Mouse (Mus musculus) embryonic facial prominence, embryonic 14.5 days (tissue): ENCODE results near the gene Gpr62. TPM values are rescaled to one million over a fixed set of nuclear protein-coding genes. Genes with fewer than 3 reads are reported as not detected.
"Not testable (repeated sequence)": the region's sequence is repeated elsewhere in the genome, so short reads cannot be mapped to it uniquely, and the experiment has no call there.

Experiments used
- ATAC-seq: fragments of 200-750 bp; cut with Nextera tagmentation; 2 replicates; pipeline ENCODE4 v1.8.0; 2017; ENCODE audit warnings: low read depth, moderate number of reproducible peaks, moderate TSS enrichment
- DNase-seq: peaks from one replicate; pipeline ENCODE4 v3.0.0-alpha.2; 2015; ENCODE audit warnings: low spot score
- H3K27ac ChIP-seq: fragments of 300-500 bp; sonication (generic); replicated peaks from 2 replicates; pipeline ENCODE4 v1.5.1; 2014; ENCODE audit warnings: low read depth, mild to moderate bottlenecking, low read length, moderate library complexity
- H3K27me3 ChIP-seq: fragments of 300-500 bp; sonication (generic); replicated peaks from 2 replicates; pipeline ENCODE4 v1.6.1; 2014; ENCODE audit warnings: low read length; ENCODE audit not compliant: control insufficient read depth, insufficient read depth
- H3K36me3 ChIP-seq: fragments of 300-500 bp; sonication (generic); 2 replicates; pipeline ENCODE4 v1.6.1; 2014; ENCODE audit warnings: low read length, mixed read lengths; ENCODE audit not compliant: control insufficient read depth, insufficient read depth
- H3K4me1 ChIP-seq: fragments of 300-500 bp; sonication (generic); 2 replicates; pipeline ENCODE4 v1.6.1; 2014; ENCODE audit warnings: antibody characterized with exemption, low read length; ENCODE audit not compliant: control insufficient read depth, insufficient read depth
- H3K4me2 ChIP-seq: fragments of 300-500 bp; sonication (generic); 2 replicates; pipeline ENCODE4 v1.6.1; 2014; ENCODE audit warnings: low read depth, mild to moderate bottlenecking, low read length, moderate library complexity, mixed read lengths
- H3K4me3 ChIP-seq: fragments of 300-500 bp; sonication (generic); 2 replicates; pipeline ENCODE4 v1.5.1; 2014; ENCODE audit warnings: low read depth, mild to moderate bottlenecking, low read length
- H3K9ac ChIP-seq: fragments of 300-500 bp; sonication (generic); 2 replicates; pipeline ENCODE4 v1.6.1; 2014; ENCODE audit warnings: low read depth, mild to moderate bottlenecking, low read length, moderate library complexity, mixed read lengths
- H3K9me3 ChIP-seq: fragments of 300-500 bp; sonication (generic); 2 replicates; pipeline ENCODE4 v1.6.1; 2016; ENCODE audit warnings: low read length; ENCODE audit not compliant: control insufficient read depth
- WGBS: fragments of 180-500 bp; shearing (Covaris S2); extraction: QIAGEN DNeasy Blood & Tissue Kit; methylation state at CpG from one replicate; pipeline ENCODE4 v1.1.7; 2014; 5-methylcytosine and 5-hydroxymethylcytosine counted together
- polyA plus RNA-seq: library from polyadenylated mRNA; unstranded; fragments of >200 nt; fragmentation: Nextera tagmentation; extraction: Ambion mirVana; gene quantifications from 2 replicates; pipeline ENCODE4 v1.2.1, GENCODE M21; 2014

Gpr62 gene
- polyA plus RNA-seq, 1 experiment from 2014 or later, result 0.36 TPM

DNA sequence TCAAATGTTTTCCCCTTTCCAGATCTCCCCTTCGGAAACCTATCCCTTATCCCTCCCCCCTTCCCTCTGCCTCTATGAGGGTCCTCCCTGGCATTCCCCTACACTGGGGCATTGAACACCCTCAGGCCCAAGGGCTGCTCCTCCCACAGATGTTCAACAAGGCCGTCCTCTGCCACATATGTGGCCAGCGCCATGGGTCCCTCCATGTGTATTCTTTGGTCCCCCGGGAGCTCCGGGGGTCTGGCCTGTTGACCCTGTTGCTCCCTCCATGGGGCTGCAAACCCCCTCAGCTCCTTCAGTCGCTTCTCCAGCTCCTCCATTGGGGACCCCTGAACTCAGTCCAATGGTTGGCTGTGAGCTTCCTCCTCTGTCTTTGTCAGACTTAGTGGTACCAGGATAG, 21.9 kb upstream of the Gpr62 start:
- not testable (repeated sequence) for H3K27me3 ChIP-seq, H3K4me1 ChIP-seq, H3K9ac ChIP-seq, H3K9me3 ChIP-seq, H3K27ac ChIP-seq, H3K4me2 ChIP-seq, ATAC-seq, DNase-seq, H3K4me3 ChIP-seq
- 84% methylated on average over 6 of the region's 6 CpGs for WGBS
- H3K36me3 ChIP-seq, result peaks cover 39% of the 10 kb centered on the region

DNA sequence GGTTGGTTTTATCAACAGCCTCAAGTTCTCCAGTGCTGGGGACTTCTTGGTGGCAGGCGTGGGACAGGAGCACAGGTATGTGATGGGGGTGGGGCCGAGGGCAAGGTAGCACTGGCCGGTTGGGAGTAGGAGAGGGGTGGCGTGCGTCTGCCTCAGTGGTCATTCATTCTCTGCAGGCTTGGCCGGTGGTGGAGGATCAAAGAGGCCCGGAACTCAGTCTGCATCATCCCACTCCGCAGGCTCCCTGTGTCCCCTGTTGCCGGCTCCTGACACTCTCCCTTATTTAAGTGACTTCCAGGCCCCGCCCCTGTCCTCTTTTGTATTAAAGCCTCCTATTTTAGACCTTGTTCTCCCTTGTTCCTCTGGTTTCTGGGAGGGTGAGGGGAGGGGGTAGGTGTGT, 19.3 kb upstream of the Gpr62 start:
- 89% methylated on average over 9 of the region's 10 CpGs for WGBS
- H3K4me3 ChIP-seq, result no peak overlapping the region
- ATAC-seq, result no peak
- peaks cover 57% of the 10 kb centered on the region for H3K36me3 ChIP-seq
- H3K4me2 ChIP-seq, result no peak overlapping the region
- H3K9me3 ChIP-seq, result no peaks in the 10 kb centered on the region
- DNase-seq, result no peak
- H3K9ac ChIP-seq, result no peak overlapping the region
- H3K27ac ChIP-seq, result no peak overlapping the region
- no peaks in the 10 kb centered on the region for H3K4me1 ChIP-seq
- no peaks in the 10 kb centered on the region for H3K27me3 ChIP-seq

DNA sequence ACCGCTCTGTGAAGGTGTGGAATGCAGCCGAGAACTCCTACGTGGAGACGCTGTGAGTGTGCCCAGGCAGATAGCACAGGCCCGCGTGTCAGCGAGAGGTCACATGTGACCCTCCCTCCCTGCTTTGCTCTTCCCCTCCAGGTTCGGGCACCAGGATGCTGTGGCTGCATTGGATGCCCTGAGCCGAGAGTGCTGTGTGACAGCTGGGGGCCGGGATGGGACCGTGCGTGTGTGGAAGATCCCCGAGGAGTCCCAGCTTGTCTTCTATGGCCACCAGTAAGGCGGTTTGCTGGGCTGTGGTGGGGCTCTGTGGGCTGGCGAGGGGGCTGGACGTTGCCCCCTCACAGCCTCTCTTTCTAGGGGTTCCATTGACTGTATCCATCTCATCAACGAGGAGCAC, 17.9 kb upstream of the Gpr62 start:
- no peak overlapping the region for H3K4me2 ChIP-seq
- no peaks in the 10 kb centered on the region for H3K27me3 ChIP-seq
- H3K9ac ChIP-seq, result no peak overlapping the region
- H3K36me3 ChIP-seq, result peaks cover 64% of the 10 kb centered on the region
- 89% methylated on average over 17 of the region's 17 CpGs for WGBS
- no peaks in the 10 kb centered on the region for H3K9me3 ChIP-seq
- no peaks in the 10 kb centered on the region for H3K4me1 ChIP-seq
- H3K27ac ChIP-seq, result no peak overlapping the region
- H3K4me3 ChIP-seq, result no peak overlapping the region
- ATAC-seq (no peak), DNase-seq (no peak)

DNA sequence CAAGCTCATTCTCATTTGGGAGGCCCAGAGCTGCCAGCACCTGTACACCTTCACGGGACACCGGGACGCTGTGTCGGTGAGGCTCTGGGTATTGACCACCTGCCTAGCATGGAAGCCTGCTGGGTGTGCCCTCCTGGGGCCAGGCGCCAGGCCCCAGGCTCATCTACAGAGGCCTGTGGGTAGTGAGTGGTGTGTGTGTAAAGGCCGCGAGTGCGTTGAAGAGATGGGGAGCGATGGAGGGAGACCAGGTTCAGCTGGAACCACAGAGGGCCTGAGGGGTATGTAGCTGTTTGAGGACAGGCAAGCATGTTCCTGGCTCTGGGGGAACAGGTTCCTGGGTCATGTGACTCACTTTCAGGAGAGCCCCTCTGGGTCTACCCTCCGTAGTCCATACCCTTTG, 17.4 kb upstream of the Gpr62 start:
- DNase-seq (no peak), ATAC-seq (no peak)
- Histone ChIP-seq H3K4me3 (no peak overlapping the region), H3K4me1 (peaks cover 2% of the 10 kb centered on the region), H3K9ac (no peak overlapping the region), H3K27ac (no peak overlapping the region), H3K27me3 (no peaks in the 10 kb centered on the region), H3K9me3 (no peaks in the 10 kb centered on the region), H3K36me3 (peaks cover 64% of the 10 kb centered on the region), H3K4me2 (no peak overlapping the region)
- 94% methylated on average over 10 of the region's 10 CpGs for WGBS

DNA sequence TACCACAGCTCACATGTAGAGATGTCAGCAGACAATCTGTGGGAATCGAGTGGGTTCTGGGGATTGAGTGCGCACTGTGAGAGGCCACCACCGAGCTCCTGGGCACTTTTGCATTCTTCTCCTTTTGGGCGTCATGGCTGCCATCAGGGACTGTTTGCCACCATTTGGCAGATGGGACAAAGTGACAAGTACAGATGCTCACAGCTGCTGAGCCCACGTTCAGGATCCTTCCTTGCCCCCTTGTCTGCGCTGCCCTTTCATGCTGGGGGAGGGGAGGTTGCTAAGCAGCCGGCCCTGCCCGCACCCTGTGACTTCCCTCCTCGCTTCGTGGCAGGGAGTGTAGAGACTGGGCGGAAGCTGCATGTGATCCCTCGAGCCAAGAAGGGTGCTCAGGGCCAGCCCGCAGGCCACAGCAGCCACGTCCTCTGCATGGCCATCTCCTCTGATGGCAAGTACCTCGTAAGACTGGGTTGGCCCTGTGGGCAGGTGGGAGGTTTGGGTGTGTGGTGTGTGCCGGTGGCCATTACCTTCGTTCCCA, 16.9 kb upstream of the Gpr62 start:
- Histone ChIP-seq H3K36me3 (peaks cover 64% of the 10 kb centered on the region), H3K9me3 (no peaks in the 10 kb centered on the region), H3K27me3 (no peaks in the 10 kb centered on the region), H3K4me3 (no peak overlapping the region), H3K4me1 (peaks cover 5% of the 10 kb centered on the region), H3K4me2 (no peak overlapping the region), H3K9ac (no peak overlapping the region), H3K27ac (no peak overlapping the region)
- no peak for DNase-seq
- WGBS, result 88% methylated on average over 15 of the region's 17 CpGs
- ATAC-seq, result no peak

DNA sequence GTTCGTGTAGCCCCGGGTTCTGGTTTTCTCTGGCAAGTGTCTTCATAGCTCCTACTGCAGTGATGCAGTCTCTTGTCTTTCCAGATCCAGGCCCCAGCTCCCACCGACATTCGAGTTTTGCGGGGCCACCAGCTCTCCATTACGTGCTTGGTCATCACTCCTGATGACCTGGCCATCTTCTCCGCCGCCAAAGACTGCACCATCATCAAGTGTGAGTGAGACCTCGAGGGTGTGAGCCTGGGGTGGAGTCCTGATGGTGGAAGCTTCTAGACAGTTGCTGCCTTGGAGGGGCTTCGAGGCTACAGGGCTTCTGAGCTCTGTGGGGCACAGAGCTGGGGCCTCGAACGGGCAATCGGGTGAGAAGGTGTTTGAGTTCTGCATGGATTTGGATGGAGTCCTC, 15.9 kb upstream of the Gpr62 start:
- no peak for ATAC-seq
- H3K27ac ChIP-seq, result no peak overlapping the region

DNA sequence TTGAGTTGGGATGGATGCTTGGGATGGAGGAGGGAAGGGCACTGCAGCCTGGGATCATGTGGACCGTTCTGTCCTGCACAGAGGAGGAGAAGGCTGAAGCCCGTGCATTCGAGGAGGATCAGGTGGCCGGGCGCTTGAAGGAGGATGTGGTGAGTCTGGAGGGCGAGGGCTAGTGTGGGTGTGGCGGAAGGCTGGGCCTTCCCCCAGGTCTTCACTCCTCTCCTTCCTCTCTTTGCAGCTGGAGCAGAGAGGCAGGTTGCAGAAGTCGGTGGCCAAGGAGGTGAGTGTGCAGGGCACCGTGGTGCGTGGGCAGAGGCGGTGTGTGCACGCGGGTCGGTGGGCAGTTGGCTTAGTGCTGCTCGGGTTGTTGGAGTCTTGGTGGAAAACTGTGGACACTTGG, 15.3 kb upstream of the Gpr62 start:
- no peak overlapping the region for H3K27ac ChIP-seq
- H3K4me1 ChIP-seq, result peaks cover 5% of the 10 kb centered on the region
- H3K9me3 ChIP-seq, result no peaks in the 10 kb centered on the region
- no peaks in the 10 kb centered on the region for H3K27me3 ChIP-seq
- ATAC-seq (no peak), DNase-seq (no peak)
- no peak overlapping the region for H3K4me2 ChIP-seq
- no peak overlapping the region for H3K4me3 ChIP-seq
- peaks cover 60% of the 10 kb centered on the region for H3K36me3 ChIP-seq
- 97% methylated on average over 15 of the region's 15 CpGs for WGBS
- H3K9ac ChIP-seq, result no peak overlapping the region

More for the DNA sequence above, 15.9 kb upstream of the Gpr62 start:
- peaks cover 64% of the 10 kb centered on the region for H3K36me3 ChIP-seq
- no peak overlapping the region for H3K4me3 ChIP-seq
- H3K4me2 ChIP-seq, result no peak overlapping the region
- H3K9me3 ChIP-seq, result no peaks in the 10 kb centered on the region
- WGBS, result 96% methylated on average over 13 of the region's 13 CpGs
- peaks cover 5% of the 10 kb centered on the region for H3K4me1 ChIP-seq
- no peak overlapping the region for H3K9ac ChIP-seq
- H3K27me3 ChIP-seq, result no peaks in the 10 kb centered on the region
- DNase-seq, result no peak

DNA sequence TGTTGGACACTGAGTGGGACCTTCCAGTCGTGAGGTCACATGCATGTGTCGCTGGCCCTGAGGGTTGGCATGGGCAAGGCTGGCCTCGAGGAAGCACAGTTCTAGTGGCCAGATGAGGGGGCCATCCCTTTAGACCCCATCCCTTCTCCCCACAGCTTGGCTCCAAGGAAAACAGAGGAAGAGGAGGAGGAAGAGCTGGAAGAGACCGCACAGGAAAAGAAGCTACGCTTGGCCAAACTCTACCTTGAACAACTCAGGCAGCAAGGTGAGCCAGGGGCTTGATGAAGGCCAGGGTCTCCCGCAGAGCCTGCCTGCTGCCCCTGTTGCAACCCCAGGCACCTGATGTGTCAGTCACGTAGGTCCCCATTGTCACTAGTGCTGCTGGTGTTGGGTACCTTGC, 14.8 kb upstream of the Gpr62 start:
- H3K27me3 ChIP-seq, result no peaks in the 10 kb centered on the region
- H3K36me3 ChIP-seq, result peaks cover 54% of the 10 kb centered on the region
- no peak overlapping the region for H3K27ac ChIP-seq

DNA sequence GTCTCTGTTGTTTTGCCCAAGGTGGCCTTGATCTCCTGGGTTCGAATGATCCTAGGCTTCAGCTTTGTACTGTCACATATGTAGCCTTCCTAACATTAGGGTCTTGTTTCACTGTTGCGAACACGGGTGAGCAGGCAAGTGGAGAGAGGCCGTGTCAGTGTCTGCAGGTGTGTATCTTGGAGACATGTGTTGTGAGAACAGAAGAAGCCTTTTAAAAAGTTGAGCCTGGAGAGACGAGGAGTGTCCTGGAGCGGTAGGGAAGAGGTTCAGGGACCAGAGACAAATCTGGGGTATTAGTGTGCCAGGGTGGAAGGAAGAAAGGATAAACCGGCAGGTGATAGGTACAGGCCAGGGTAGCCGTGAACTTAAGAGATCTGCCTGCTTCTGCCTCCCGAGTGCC, 12.4 kb upstream of the Gpr62 start:
- Histone ChIP-seq H3K36me3 (peaks cover 30% of the 10 kb centered on the region), H3K4me1 (peaks cover 5% of the 10 kb centered on the region), H3K27me3 (no peaks in the 10 kb centered on the region), H3K27ac (no peak overlapping the region), H3K9ac (peak overlapping the region; percentile 72), H3K9me3 (no peaks in the 10 kb centered on the region), H3K4me2 (peak overlapping the region; percentile 92), H3K4me3 (peak overlapping the region; percentile 74)
- ATAC-seq, result no peak
- 75% methylated on average over 9 of the region's 9 CpGs for WGBS
- no peak for DNase-seq

More for the DNA sequence above, 14.8 kb upstream of the Gpr62 start:
- WGBS, result 92% methylated on average over 7 of the region's 7 CpGs
- Histone ChIP-seq H3K4me3 (no peak overlapping the region), H3K9me3 (no peaks in the 10 kb centered on the region), H3K4me1 (peaks cover 5% of the 10 kb centered on the region), H3K4me2 (no peak overlapping the region), H3K9ac (no peak overlapping the region)
- ATAC-seq (no peak), DNase-seq (no peak)
